Mouse (Mus musculus) liver, embryonic 14.5 days (tissue): ENCODE data around the gene Sf3b3. TPM values are rescaled to one million over a fixed set of nuclear protein-coding genes. Genes with fewer than 3 reads are reported as not detected.
A peak's percentile ranks its signal among the peaks of the same experiment; 100 is the strongest.

Experiments used
- ATAC-seq: fragments of 200-750 bp; cut with Nextera tagmentation; 2 replicates; pipeline ENCODE4 v1.8.0; 2017; ENCODE audit warnings: moderate number of reproducible peaks, mild to moderate bottlenecking, moderate library complexity; ENCODE audit not compliant: insufficient read depth
- DNase-seq, 3 experiments: peaks; one replicate each; pipeline ENCODE4 v3.0.0-alpha.2; 2012 to 2013; ENCODE audit warnings: low read depth in 3 of 3, low spot score in 3 of 3
- H3K27ac ChIP-seq: fragments of 300-500 bp; sonication (generic); 2 replicates; pipeline ENCODE4 v1.5.1; 2014; ENCODE audit warnings: moderate library complexity, mild to moderate bottlenecking, control low read depth, inconsistent platforms
- H3K27me3 ChIP-seq: fragments of 300-500 bp; sonication (generic); 2 replicates; pipeline ENCODE4 v1.6.1; 2014; ENCODE audit warnings: mild to moderate bottlenecking, low read length, moderate library complexity; ENCODE audit not compliant: control insufficient read depth, insufficient read depth
- H3K36me3 ChIP-seq: fragments of 300-500 bp; sonication (generic); replicated peaks from 2 replicates; pipeline ENCODE4 v1.6.1; 2014; ENCODE audit warnings: low read depth; ENCODE audit not compliant: control insufficient read depth, insufficient read depth
- H3K4me1 ChIP-seq, 2 experiments: fragments of 200-500 bp in 1 of 2; fragments of 300-500 bp in 1 of 2; sonication (generic) in 1 of 2; replicated peaks; 2 replicates each; pipeline ENCODE4 v1.6.1; 2012 to 2014; ENCODE audit warnings: antibody characterized with exemption in 1 of 2, inconsistent platforms in 1 of 2, low read length in 1 of 2; ENCODE audit not compliant: control insufficient read depth in 2 of 2, insufficient read depth in 2 of 2
- H3K4me2 ChIP-seq: fragments of 300-500 bp; sonication (generic); 2 replicates; pipeline ENCODE4 v1.6.1; 2014; ENCODE audit warnings: low read depth, mild to moderate bottlenecking, control low read depth, moderate library complexity
- H3K4me3 ChIP-seq, 2 experiments: fragments of 200-500 bp in 1 of 2; fragments of 300-500 bp in 1 of 2; sonication (generic) in 1 of 2; 2 replicates each; pipeline ENCODE4 v1.5.1; 2012 to 2014; ENCODE audit warnings: low read depth in 2 of 2, low read length in 2 of 2, mild to moderate bottlenecking in 2 of 2, control low read depth in 1 of 2, inconsistent platforms in 1 of 2, moderate library complexity in 1 of 2; ENCODE audit not compliant: insufficient read depth in 1 of 2
- H3K9ac ChIP-seq: fragments of 300-500 bp; sonication (generic); replicated peaks from 2 replicates; pipeline ENCODE4 v1.6.1; 2014; ENCODE audit warnings: mild to moderate bottlenecking, control low read depth, moderate library complexity
- H3K9me3 ChIP-seq: fragments of 300-500 bp; sonication (generic); 2 replicates; pipeline ENCODE4 v1.6.1; 2016; ENCODE audit warnings: low read length, mixed read lengths; ENCODE audit not compliant: control insufficient read depth
- CTCF ChIP-seq: IDR thresholded peaks from 2 replicates; pipeline ENCODE4 v1.5.1; 2016; ENCODE audit warnings: antibody characterized with exemption, low read depth, control low read depth
- EP300 ChIP-seq: IDR thresholded peaks from 2 replicates; pipeline ENCODE4 v1.6.1; 2016; ENCODE audit warnings: antibody characterized with exemption, low read depth
- WGBS: fragments of 180-500 bp; shearing (Covaris S2); extraction: QIAGEN DNeasy Blood & Tissue Kit; methylation state at CpG from one replicate; pipeline ENCODE4 v1.1.7; 2014; ENCODE audit not compliant: insufficient replicate concordance; 5-methylcytosine and 5-hydroxymethylcytosine counted together
- polyA plus RNA-seq, 2 experiments: library from polyadenylated mRNA; depleted of rRNA in 1 of 2; stranded (reverse) in 1 of 2; unstranded in 1 of 2; fragments of >200 nt; fragmentation: Nextera tagmentation in 1 of 2; extraction: Ambion mirVana in 1 of 2; gene quantifications; 2 replicates each; pipeline versions ENCODE4 v1.2.1 to v1.2.3; 2012 to 2014

The Sf3b3 gene
- polyA plus RNA-seq, 2 experiments, result 34.2 to 54.7 TPM

GRCm38 (mm10) chr8:110776335-110776734, 70.3 kb downstream of the Sf3b3 start:
- Histone ChIP-seq H3K27ac (no peak overlapping the region), H3K27me3 (no peaks in the 10 kb centered on the region), H3K36me3 (no peaks in the 10 kb centered on the region), H3K4me2 (no peak overlapping the region), H3K9me3 (no peaks in the 10 kb centered on the region), H3K4me1 (no peaks in the 10 kb centered on the region), H3K9ac (no peak overlapping the region), H3K4me3 (no peak overlapping the region)
- ATAC-seq (no peak), DNase-seq (no peak)
- TF ChIP-seq EP300 (no peak), CTCF (peak; percentile 32; the same call in 1 of the 2 replicates)
- WGBS, result 89% methylated on average over 3 of the region's 3 CpGs

GRCm38 (mm10) chr8:110775721-110776120, 70.9 kb downstream of the Sf3b3 start:
- Histone ChIP-seq H3K4me2 (no peak overlapping the region), H3K4me1 (no peaks in the 10 kb centered on the region), H3K36me3 (no peaks in the 10 kb centered on the region), H3K4me3 (no peak overlapping the region), H3K9ac (no peak overlapping the region), H3K27me3 (no peaks in the 10 kb centered on the region), H3K27ac (no peak overlapping the region), H3K9me3 (no peaks in the 10 kb centered on the region)
- TF ChIP-seq CTCF, result no peak
- TF ChIP-seq EP300, result no peak
- no peak for DNase-seq
- no peak for ATAC-seq
- WGBS, result 61% methylated on average over 3 of the region's 3 CpGs

- Histone ChIP-seq H3K27ac (no peak overlapping the region), H3K9ac (no peak overlapping the region), H3K36me3 (no peaks in the 10 kb centered on the region), H3K9me3 (no peaks in the 10 kb centered on the region), H3K4me3 (no peak overlapping the region), H3K4me1 (no peaks in the 10 kb centered on the region), H3K4me2 (no peak overlapping the region), H3K27me3 (no peaks in the 10 kb centered on the region)
- TF ChIP-seq EP300, result no peak
- peak; percentile 73 for TF ChIP-seq CTCF
- 66% methylated on average over 8 of the region's 8 CpGs for WGBS
- ATAC-seq, result no peak
- no peak for DNase-seq
Measured at GRCm38 (mm10) chr8:110775316-110775715, 71.3 kb downstream of the Sf3b3 start.

GRCm38 (mm10) chr8:110774725-110775124, 71.9 kb downstream of the Sf3b3 start:
- H3K9me3 ChIP-seq, result no peaks in the 10 kb centered on the region
- DNase-seq, result no peak
- no peaks in the 10 kb centered on the region for H3K36me3 ChIP-seq
- no peak overlapping the region for H3K4me2 ChIP-seq
- TF ChIP-seq EP300 (no peak), CTCF (no peak)
- no peak overlapping the region for H3K9ac ChIP-seq
- H3K27me3 ChIP-seq, result no peaks in the 10 kb centered on the region
- no peaks in the 10 kb centered on the region for H3K4me1 ChIP-seq
- H3K4me3 ChIP-seq, result no peak overlapping the region
- H3K27ac ChIP-seq, result no peak overlapping the region
- no peak for ATAC-seq
- WGBS, result 70% methylated on average over 6 of the region's 6 CpGs

- TF ChIP-seq EP300 (no peak), CTCF (no peak)
- Histone ChIP-seq H3K4me3 (no peak overlapping the region), H3K4me2 (no peak overlapping the region), H3K9me3 (no peaks in the 10 kb centered on the region), H3K27me3 (no peaks in the 10 kb centered on the region), H3K36me3 (no peaks in the 10 kb centered on the region), H3K9ac (no peak overlapping the region), H3K27ac (no peak overlapping the region), H3K4me1 (no peaks in the 10 kb centered on the region)
- 55% methylated on average over 3 of the region's 3 CpGs for WGBS
- DNase-seq (no peak), ATAC-seq (no peak)
Measured at GRCm38 (mm10) chr8:110774047-110774446, 72.5 kb downstream of the Sf3b3 start.
